Mouse (Mus musculus): ENCODE data around the gene Ptprn2. TPM values are rescaled to one million over a fixed set of nuclear protein-coding genes. Genes with fewer than 3 reads are reported as not detected.
"Not testable (repeated sequence)": the region's sequence is repeated elsewhere in the genome, so short reads cannot be mapped to it uniquely, and the experiment has no call there.

The Ptprn2 gene
- polyA plus RNA-seq, 1 experiment = 1.2 TPM

DNA sequence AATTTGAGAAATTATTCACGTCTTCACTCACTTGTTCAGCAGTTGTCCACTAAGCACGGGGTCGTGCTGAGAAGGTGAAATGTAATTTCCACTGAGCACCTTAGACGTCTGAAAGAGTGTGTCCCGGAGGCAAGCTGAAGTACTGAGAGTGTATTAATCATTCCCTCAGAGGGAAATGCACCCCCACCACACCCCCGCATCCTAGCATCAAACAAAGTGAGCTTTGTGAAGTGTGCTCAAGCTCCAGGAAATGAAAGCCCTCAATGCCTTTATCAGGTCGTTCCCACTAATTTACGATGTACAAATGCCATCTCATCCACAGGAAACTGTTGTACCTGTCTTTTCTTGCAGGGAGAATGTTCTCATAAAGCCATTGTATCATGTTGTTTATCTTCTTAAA is 78.9 kb downstream of the Ptprn2 start:
- no peak for TF ChIP-seq CTCF (IDR thresholded peaks at IDR 0.05; ENCODE audit: borderline replicate concordance, control insufficient read depth, extremely low read depth, insufficient read depth, low read length, poor library complexity)
- no peak overlapping the region for H3K27ac ChIP-seq (ENCODE audit: control insufficient read depth, insufficient read depth, low read length)
- H3K36me3 ChIP-seq (ENCODE audit: control insufficient read depth, insufficient read depth, low read length) = no peaks in the 10 kb centered on the region
- no peaks in the 10 kb centered on the region for H3K27me3 ChIP-seq (ENCODE audit: control insufficient read depth, insufficient read depth, low read length)
- 66% methylated on average over 8 of the region's 8 CpGs for WGBS
- no peaks in the 10 kb centered on the region for H3K4me1 ChIP-seq (replicated peaks; ENCODE audit: control insufficient read depth, insufficient read depth, low read length)
- no peak for DNase-seq
- H3K4me3 ChIP-seq (ENCODE audit: control insufficient read depth, insufficient read depth, low read length) = no peak overlapping the region

- TF ChIP-seq CTCF (IDR thresholded peaks at IDR 0.05; ENCODE audit: borderline replicate concordance, control insufficient read depth, extremely low read depth, insufficient read depth, low read length, poor library complexity) (no peak), POLR2A (IDR thresholded peaks at IDR 0.05; ENCODE audit: control insufficient read depth, extremely low read depth, insufficient read depth, low read length, poor library complexity) (no peak)
- no peak for DNase-seq
- WGBS = 73% methylated on average over 1 of the region's 1 CpGs
- no peak overlapping the region for H3K4me3 ChIP-seq (ENCODE audit: control insufficient read depth, insufficient read depth, low read length)
- H3K36me3 ChIP-seq (ENCODE audit: control insufficient read depth, insufficient read depth, low read length) = no peaks in the 10 kb centered on the region
- H3K27ac ChIP-seq (ENCODE audit: control insufficient read depth, insufficient read depth, low read length) = no peak overlapping the region
- H3K27me3 ChIP-seq (ENCODE audit: control insufficient read depth, insufficient read depth, low read length) = no peaks in the 10 kb centered on the region
- H3K4me1 ChIP-seq (replicated peaks; ENCODE audit: control insufficient read depth, insufficient read depth, low read length) = no peaks in the 10 kb centered on the region
Measured at GRCm38 (mm10) chr12:116566672-116567071, 81.2 kb downstream of the Ptprn2 start.

GRCm38 (mm10) chr12:116567170-116567569 is 81.7 kb downstream of the Ptprn2 start:
- H3K27ac ChIP-seq (ENCODE audit: control insufficient read depth, insufficient read depth, low read length) = no peak overlapping the region
- TF ChIP-seq POLR2A (IDR thresholded peaks at IDR 0.05; ENCODE audit: control insufficient read depth, extremely low read depth, insufficient read depth, low read length, poor library complexity) (no peak), CTCF (IDR thresholded peaks at IDR 0.05; ENCODE audit: borderline replicate concordance, control insufficient read depth, extremely low read depth, insufficient read depth, low read length, poor library complexity) (no peak)

GRCm38 (mm10) chr12:116569568-116569967 is 84.0 kb downstream of the Ptprn2 start:
- WGBS = 69% methylated on average over 1 of the region's 1 CpGs
- TF ChIP-seq CTCF (IDR thresholded peaks at IDR 0.05; ENCODE audit: borderline replicate concordance, control insufficient read depth, extremely low read depth, insufficient read depth, low read length, poor library complexity) (no peak), POLR2A (IDR thresholded peaks at IDR 0.05; ENCODE audit: control insufficient read depth, extremely low read depth, insufficient read depth, low read length, poor library complexity) (no peak)
- H3K4me1 ChIP-seq (replicated peaks; ENCODE audit: control insufficient read depth, insufficient read depth, low read length) = no peaks in the 10 kb centered on the region
- H3K4me3 ChIP-seq (ENCODE audit: control insufficient read depth, insufficient read depth, low read length) = no peak overlapping the region
- no peaks in the 10 kb centered on the region for H3K27me3 ChIP-seq (ENCODE audit: control insufficient read depth, insufficient read depth, low read length)
- H3K27ac ChIP-seq (ENCODE audit: control insufficient read depth, insufficient read depth, low read length) = no peak overlapping the region
- no peaks in the 10 kb centered on the region for H3K36me3 ChIP-seq (ENCODE audit: control insufficient read depth, insufficient read depth, low read length)
- no peak for DNase-seq

More at GRCm38 (mm10) chr12:116567170-116567569, 81.7 kb downstream of the Ptprn2 start:
- Histone ChIP-seq H3K4me1 (replicated peaks; ENCODE audit: control insufficient read depth, insufficient read depth, low read length) (no peaks in the 10 kb centered on the region), H3K27me3 (ENCODE audit: control insufficient read depth, insufficient read depth, low read length) (no peaks in the 10 kb centered on the region), H3K36me3 (ENCODE audit: control insufficient read depth, insufficient read depth, low read length) (no peaks in the 10 kb centered on the region), H3K4me3 (ENCODE audit: control insufficient read depth, insufficient read depth, low read length) (no peak overlapping the region)
- DNase-seq = no peak
- 88% methylated on average over 2 of the region's 2 CpGs for WGBS

- H3K36me3 ChIP-seq (ENCODE audit: control insufficient read depth, insufficient read depth, low read length) = no peaks in the 10 kb centered on the region
- DNase-seq = no peak
- no peaks in the 10 kb centered on the region for H3K27me3 ChIP-seq (ENCODE audit: control insufficient read depth, insufficient read depth, low read length)
- WGBS = 84% methylated on average over 5 of the region's 5 CpGs
- H3K4me1 ChIP-seq (replicated peaks; ENCODE audit: control insufficient read depth, insufficient read depth, low read length) = no peaks in the 10 kb centered on the region
- H3K4me3 ChIP-seq (ENCODE audit: control insufficient read depth, insufficient read depth, low read length) = no peak overlapping the region
- H3K27ac ChIP-seq (ENCODE audit: control insufficient read depth, insufficient read depth, low read length) = no peak overlapping the region
- TF ChIP-seq CTCF (IDR thresholded peaks at IDR 0.05; ENCODE audit: borderline replicate concordance, control insufficient read depth, extremely low read depth, insufficient read depth, low read length, poor library complexity) = no peak
- TF ChIP-seq POLR2A (IDR thresholded peaks at IDR 0.05; ENCODE audit: control insufficient read depth, extremely low read depth, insufficient read depth, low read length, poor library complexity) = no peak
Measured at GRCm38 (mm10) chr12:116574102-116574501, 88.6 kb downstream of the Ptprn2 start.

DNA sequence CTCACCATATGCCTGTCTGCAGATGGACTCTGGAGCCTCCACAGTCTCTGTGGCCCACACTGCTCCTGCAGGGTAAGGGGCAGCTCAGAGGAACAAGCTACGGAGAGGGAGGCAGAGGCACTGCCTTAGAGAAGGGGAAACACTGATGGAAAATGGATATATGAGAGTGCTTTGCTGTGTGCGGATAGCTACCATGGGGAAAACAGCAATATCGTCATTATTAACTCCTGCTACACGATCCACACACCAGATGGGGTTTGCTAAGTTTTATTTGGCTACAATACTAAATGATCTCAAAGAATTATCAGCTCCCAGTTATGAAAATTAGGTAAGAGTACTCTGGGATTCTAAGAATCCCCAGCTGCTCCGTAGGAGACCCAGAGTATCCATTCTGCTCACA is 89.2 kb downstream of the Ptprn2 start:
- H3K36me3 ChIP-seq (ENCODE audit: control insufficient read depth, insufficient read depth, low read length) = no peaks in the 10 kb centered on the region
- H3K27ac ChIP-seq (ENCODE audit: control insufficient read depth, insufficient read depth, low read length) = no peak overlapping the region
- WGBS = 89% methylated on average over 5 of the region's 5 CpGs
- H3K4me1 ChIP-seq (replicated peaks; ENCODE audit: control insufficient read depth, insufficient read depth, low read length) = no peaks in the 10 kb centered on the region
- DNase-seq = no peak
- no peak overlapping the region for H3K4me3 ChIP-seq (ENCODE audit: control insufficient read depth, insufficient read depth, low read length)
- TF ChIP-seq POLR2A (IDR thresholded peaks at IDR 0.05; ENCODE audit: control insufficient read depth, extremely low read depth, insufficient read depth, low read length, poor library complexity) = no peak
- no peak for TF ChIP-seq CTCF (IDR thresholded peaks at IDR 0.05; ENCODE audit: borderline replicate concordance, control insufficient read depth, extremely low read depth, insufficient read depth, low read length, poor library complexity)
- H3K27me3 ChIP-seq (ENCODE audit: control insufficient read depth, insufficient read depth, low read length) = no peaks in the 10 kb centered on the region

GRCm38 (mm10) chr12:116577917-116578316 is 92.4 kb downstream of the Ptprn2 start:
- not testable (repeated sequence) for H3K27ac ChIP-seq (ENCODE audit: control insufficient read depth, insufficient read depth, low read length); H3K4me3 ChIP-seq (ENCODE audit: control insufficient read depth, insufficient read depth, low read length); DNase-seq; H3K27me3 ChIP-seq (ENCODE audit: control insufficient read depth, insufficient read depth, low read length); H3K36me3 ChIP-seq (ENCODE audit: control insufficient read depth, insufficient read depth, low read length); H3K4me1 ChIP-seq (replicated peaks; ENCODE audit: control insufficient read depth, insufficient read depth, low read length)
- WGBS = 54% methylated on average over 1 of the region's 1 CpGs
